Mouse (Mus musculus) CH12.LX (cell line): ENCODE results near the gene Neurl1a. TPM values are rescaled to one million over a fixed set of nuclear protein-coding genes. Genes with fewer than 3 reads are reported as not detected.
"Not testable (repeated sequence)": the region's sequence is repeated elsewhere in the genome, so short reads cannot be mapped to it uniquely, and the experiment has no call there.

ENCODE experiments used
- DNase-seq: peaks from one replicate; pipeline ENCODE4 v3.0.0-alpha.2; 2013; ENCODE audit errors: extremely low read depth
- H3K27ac ChIP-seq: 2 replicates; pipeline ENCODE4 v1.5.1; 2012; ENCODE audit warnings: low read depth, mild to moderate bottlenecking, control low read depth, moderate library complexity; ENCODE audit not compliant: insufficient read depth
- H3K27me3 ChIP-seq: replicated peaks from 2 replicates; pipeline ENCODE3; 2012; ENCODE audit warnings: inconsistent platforms
- H3K36me3 ChIP-seq, 2 experiments: replicated peaks in 1 of 2; 2 replicates each; pipeline versions ENCODE3 to v1.6.1; 2012; ENCODE audit warnings: inconsistent platforms in 1 of 2, low read length in 1 of 2, mild to moderate bottlenecking in 1 of 2, mixed read lengths in 1 of 2, moderate library complexity in 1 of 2; ENCODE audit not compliant: control insufficient read depth in 1 of 2, insufficient read depth in 1 of 2
- H3K4me1 ChIP-seq, 2 experiments: 2 replicates each; pipeline ENCODE4 v1.6.1; 2012; ENCODE audit warnings: inconsistent platforms in 1 of 2, moderate library complexity in 1 of 2; ENCODE audit not compliant: insufficient read depth in 2 of 2, control insufficient read depth in 1 of 2
- H3K4me2 ChIP-seq: 2 replicates; pipeline ENCODE4 v1.6.1; 2012; ENCODE audit warnings: low read depth, mild to moderate bottlenecking, control low read depth; ENCODE audit not compliant: poor library complexity, insufficient read depth, severe bottlenecking
- H3K4me3 ChIP-seq, 3 experiments: fragments of 150-350 bp in 1 of 3; sonication (generic) in 1 of 3; replicated peaks in 1 of 3; 2 replicates each; pipeline versions ENCODE3 to v1.5.1; 2011 to 2012; ENCODE audit warnings: low read depth in 2 of 3, low read length in 2 of 3, mild to moderate bottlenecking in 2 of 3, moderate library complexity in 2 of 3, control low read depth in 1 of 3, improper control_type of control experiment in 1 of 3, inconsistent platforms in 1 of 3, mixed read lengths in 1 of 3; ENCODE audit not compliant: poor library complexity in 1 of 3
- H3K79me2 ChIP-seq: replicated peaks from 2 replicates; pipeline ENCODE4 v1.6.1; 2012; ENCODE audit warnings: mild to moderate bottlenecking, moderate library complexity; ENCODE audit not compliant: control insufficient read depth, poor library complexity, insufficient read depth, severe bottlenecking; ENCODE audit errors: extremely low read depth
- H3K9ac ChIP-seq: 2 replicates; pipeline ENCODE4 v1.6.1; 2012; ENCODE audit warnings: low read depth, mild to moderate bottlenecking, control low read depth, moderate library complexity; ENCODE audit not compliant: insufficient read depth
- H3K9me3 ChIP-seq: replicated peaks from 2 replicates; pipeline ENCODE3; 2012; ENCODE audit warnings: low read length, inconsistent platforms, mixed read lengths
- BHLHE40 ChIP-seq: IDR thresholded peaks from 2 replicates; pipeline ENCODE4 v1.6.1; 2011; ENCODE audit warnings: mild to moderate bottlenecking, low read depth, low read length, improper control_type of control experiment
- CHD2 ChIP-seq: IDR thresholded peaks from 2 replicates; pipeline ENCODE4 v1.6.1; 2011; ENCODE audit warnings: low read length, improper control_type of control experiment
- EP300 ChIP-seq: IDR thresholded peaks from 2 replicates; pipeline ENCODE4 v1.6.1; 2011; ENCODE audit warnings: low read length, improper control_type of control experiment
- ETS1 ChIP-seq: conservative IDR thresholded peaks from 2 replicates; pipeline ENCODE4 v1.6.1; 2012; ENCODE audit warnings: low read depth, mild to moderate bottlenecking, inconsistent platforms, low read length, improper control_type of control experiment, moderate library complexity
- HCFC1 ChIP-seq: IDR thresholded peaks from 2 replicates; pipeline ENCODE4 v1.6.1; 2012; ENCODE audit warnings: low read depth, mild to moderate bottlenecking, inconsistent platforms, low read length, improper control_type of control experiment
- IRF4 ChIP-seq: IDR thresholded peaks from 2 replicates; pipeline ENCODE4 v1.6.1; 2014; ENCODE audit warnings: low read depth, mild to moderate bottlenecking, inconsistent platforms, low read length, improper control_type of control experiment
- KAT2A ChIP-seq: IDR thresholded peaks from 2 replicates; pipeline ENCODE4 v1.6.1; 2012; ENCODE audit warnings: low read length, improper control_type of control experiment, inconsistent platforms; ENCODE audit not compliant: insufficient replicate concordance
- MEF2A ChIP-seq: IDR thresholded peaks from 2 replicates; pipeline ENCODE4 v1.6.1; 2014; ENCODE audit warnings: low read depth, mild to moderate bottlenecking, inconsistent platforms, low read length, improper control_type of control experiment, borderline replicate concordance
- MXI1 ChIP-seq: IDR thresholded peaks from 2 replicates; pipeline ENCODE4 v1.6.1; 2011; ENCODE audit warnings: mild to moderate bottlenecking, low read depth, low read length, improper control_type of control experiment
- PAX5 ChIP-seq: IDR thresholded peaks from 2 replicates; pipeline ENCODE4 v1.6.1; 2012; ENCODE audit warnings: low read length, inconsistent platforms, mixed read lengths
- POLR2A ChIP-seq: IDR thresholded peaks from 2 replicates; pipeline ENCODE4 v1.6.1; 2011; ENCODE audit warnings: low read depth, mild to moderate bottlenecking, improper control_type of control experiment, low read length
- RCOR1 ChIP-seq: conservative IDR thresholded peaks from 2 replicates; pipeline ENCODE4 v1.6.1; 2012; ENCODE audit warnings: low read depth, mild to moderate bottlenecking, inconsistent platforms, low read length, improper control_type of control experiment
- SIN3A ChIP-seq: IDR thresholded peaks from 2 replicates; pipeline ENCODE4 v1.6.1; 2012; ENCODE audit warnings: low read length, improper control_type of control experiment, inconsistent platforms
- SMC3 ChIP-seq: IDR thresholded peaks from 2 replicates; pipeline ENCODE4 v1.6.1; 2011; ENCODE audit warnings: low read depth, low read length, improper control_type of control experiment
- ZC3H11A ChIP-seq: IDR thresholded peaks from 2 replicates; pipeline ENCODE4 v1.6.1; 2012; ENCODE audit warnings: low read depth, mild to moderate bottlenecking, inconsistent platforms, low read length, improper control_type of control experiment
- ZNF384 ChIP-seq: IDR thresholded peaks from 2 replicates; pipeline ENCODE4 v1.6.1; 2012; ENCODE audit warnings: low read depth, low read length, improper control_type of control experiment, inconsistent platforms
- dilution Hi-C: fragments of 300-500 bp; cut with MboI; formaldehyde crosslinking; loops from 2 replicates; pipeline ENCODE4 v1.14.3; 2020; ENCODE audit warnings: low sequenced_read_pairs; ENCODE audit not compliant: extremely low pct_unique_long_range_greater_than_20kb, extremely low pct_ligation_motif_present
- in situ Hi-C: fragments of 300-500 bp; cut with MboI; formaldehyde crosslinking; loops from 3 replicates; pipeline ENCODE4 v1.14.3; 2019; ENCODE audit warnings: low sequenced_read_pairs, low pct_ligation_motif_present, low pct_unique_long_range_greater_than_20kb, mixed read lengths
- polyA plus RNA-seq: library from polyadenylated mRNA; unstranded; fragments of >175 nt; gene quantifications from 2 replicates; pipeline ENCODE4 v1.2.1, GENCODE M21; 2012; ENCODE audit warnings: low read depth; ENCODE audit not compliant: insufficient read length
- total RNA-seq, 2 experiments: library from RNA; depleted of rRNA; stranded (reverse); fragments of 300-350 nt in 1 of 2; fragments of >200 nt in 1 of 2; gene quantifications; 2 replicates each; pipeline ENCODE4 v1.2.3; 2012 to 2014

Gene Neurl1a
- total and polyA plus RNA-seq, 3 experiments, result 0.05 to 0.13 TPM; not detected in 1

GRCm38 (mm10) chr19:47139611-47140010, 39.0 kb upstream of the Neurl1a start:
- in situ Hi-C loops, H3K9ac ChIP-seq, H3K9me3 ChIP-seq, H3K27ac ChIP-seq, H3K4me2 ChIP-seq, H3K4me3 ChIP-seq, H3K79me2 ChIP-seq, dilution Hi-C loops, DNase-seq, H3K27me3 ChIP-seq: not testable (repeated sequence)
- H3K4me1 ChIP-seq, result peaks cover 40 to 76% of the 10 kb centered on the region in 2 experiments
- H3K36me3 ChIP-seq, result peaks cover 11 to 15% of the 10 kb centered on the region in 2 experiments

- Histone ChIP-seq H3K27me3 (peaks cover 7% of the 10 kb centered on the region), H3K4me3 (no peak overlapping the region)
- in situ Hi-C loops, result no loop called here
Measured at GRCm38 (mm10) chr19:47142438-47142837, 36.2 kb upstream of the Neurl1a start.

GRCm38 (mm10) chr19:47144154-47144553, 34.5 kb upstream of the Neurl1a start, which contains the start of gene Calhm1:
Gene Calhm1, minus strand, starts transcription at chr19:47144254.
- Histone ChIP-seq H3K4me3 (peak within 1 kb of the TSS in 1 of 3 experiments; percentile 5), H3K27me3 (peaks cover 6% of the 10 kb centered on the region), H3K9me3 (no peaks in the 10 kb centered on the region), H3K9ac (no peak within 1 kb of the TSS), H3K4me1 (peaks cover 42 to 81% of the 10 kb centered on the region in 2 experiments), H3K36me3 (no peaks in the 10 kb centered on the region), H3K79me2 (no peaks in the 10 kb centered on the region), H3K4me2 (0 out of 2 replicates have a peak within 1 kb of the TSS, but pooled peaks have one; percentile 7), H3K27ac (no peak within 1 kb of the TSS)
- no peak for DNase-seq
- in situ Hi-C loops (no loop called here), dilution Hi-C loops (no loop called here)
- no peak for TF ChIP-seq IRF4
- no peak for TF ChIP-seq HCFC1
- TF ChIP-seq SIN3A, result no peak
- no peak for TF ChIP-seq RCOR1

More at GRCm38 (mm10) chr19:47142438-47142837, 36.2 kb upstream of the Neurl1a start:
- no peaks in the 10 kb centered on the region for H3K36me3 ChIP-seq
- dilution Hi-C loops, result no loop called here
- no peak overlapping the region for H3K27ac ChIP-seq
- H3K4me2 ChIP-seq, result peak overlapping the region; percentile 25; the same call in 1 of the 2 replicates
- 0 out of 2 replicates have a peak, but pooled peaks have one; percentile 3 for TF ChIP-seq ZNF384
- TF ChIP-seq ETS1, result peak; percentile 45; the same call in 1 of the 2 replicates
- peak; percentile 78 for TF ChIP-seq BHLHE40
- TF ChIP-seq CHD2, result peak; percentile 54; the same call in 1 of the 2 replicates
- TF ChIP-seq KAT2A, result no peak
- 0 out of 2 replicates have a peak, but pooled peaks have one; percentile 33 for TF ChIP-seq MEF2A
- TF ChIP-seq PAX5, result no peak
- TF ChIP-seq SMC3, result no peak
- no peak for TF ChIP-seq ZC3H11A
- peak; percentile 30; the same call in 1 of the 2 replicates for TF ChIP-seq EP300
- peak; percentile 53 for TF ChIP-seq IRF4
- TF ChIP-seq MXI1, result no peak
- no peak for TF ChIP-seq POLR2A
- peak; percentile 43 for DNase-seq
- H3K79me2 ChIP-seq, result no peaks in the 10 kb centered on the region
- peaks cover 41 to 75% of the 10 kb centered on the region in 2 experiments for H3K4me1 ChIP-seq
- no peak overlapping the region for H3K9ac ChIP-seq
- H3K9me3 ChIP-seq, result no peaks in the 10 kb centered on the region
